Mouse (Mus musculus) MEL (cell line): ENCODE results near the gene Msi2.

Experiments used
- BHLHE40 ChIP-seq: IDR thresholded peaks from 2 replicates; pipeline ENCODE4 v1.6.1; 2012; ENCODE audit warnings: low read depth, mild to moderate bottlenecking, inconsistent platforms, low read length, improper control_type of control experiment, borderline replicate concordance
- CTCF ChIP-seq, 3 experiments: IDR thresholded peaks in 2 of 3; conservative IDR thresholded peaks in 1 of 3; 2 replicates each; pipeline ENCODE4 v1.5.1; 2011 to 2012; ENCODE audit warnings: low read length in 3 of 3, low read depth in 2 of 3, mild to moderate bottlenecking in 2 of 3, improper control_type of control experiment in 1 of 3, inconsistent platforms in 1 of 3, mixed read lengths in 1 of 3, moderate library complexity in 1 of 3; ENCODE audit not compliant: control insufficient read depth in 1 of 3, insufficient read depth in 1 of 3, poor library complexity in 1 of 3, severe bottlenecking in 1 of 3
- GABPA ChIP-seq: IDR thresholded peaks from 2 replicates; pipeline ENCODE4 v1.6.1; 2012; ENCODE audit warnings: low read depth, mild to moderate bottlenecking, inconsistent platforms, low read length, improper control_type of control experiment, moderate library complexity
- MAX ChIP-seq: IDR thresholded peaks from 2 replicates; pipeline ENCODE4 v1.6.1; 2011; ENCODE audit warnings: low read length, improper control_type of control experiment
- MXI1 ChIP-seq: IDR thresholded peaks from 2 replicates; pipeline ENCODE4 v1.6.1; 2011; ENCODE audit warnings: mild to moderate bottlenecking, low read depth, low read length, improper control_type of control experiment
- POLR2A ChIP-seq, 2 experiments: IDR thresholded peaks; 2 replicates each; pipeline ENCODE4 v1.6.1; 2011 to 2012; ENCODE audit warnings: low read length in 2 of 2, mild to moderate bottlenecking in 2 of 2, control low read depth in 1 of 2, improper control_type of control experiment in 1 of 2, low read depth in 1 of 2, moderate library complexity in 1 of 2; ENCODE audit not compliant: control insufficient read depth in 1 of 2, insufficient read depth in 1 of 2, poor library complexity in 1 of 2
- POLR2AphosphoS2 ChIP-seq: IDR thresholded peaks from 2 replicates; pipeline ENCODE4 v1.6.1; 2011; ENCODE audit warnings: low read length, improper control_type of control experiment
- POLR2AphosphoS5 ChIP-seq: IDR thresholded peaks from 2 replicates; pipeline ENCODE4 v1.6.1; 2012; ENCODE audit warnings: low read depth, borderline replicate concordance, mild to moderate bottlenecking, inconsistent platforms, low read length, moderate library complexity, mixed read lengths
- TCF12 ChIP-seq: IDR thresholded peaks from 2 replicates; pipeline ENCODE4 v1.6.1; 2014; ENCODE audit warnings: low read depth, mild to moderate bottlenecking, inconsistent platforms, low read length, improper control_type of control experiment, moderate library complexity
- ZC3H11A ChIP-seq: IDR thresholded peaks from 2 replicates; pipeline ENCODE4 v1.6.1; 2012; ENCODE audit warnings: low read depth, mild to moderate bottlenecking, inconsistent platforms, low read length, improper control_type of control experiment
- ZKSCAN1 ChIP-seq: IDR thresholded peaks from 2 replicates; pipeline ENCODE4 v1.6.1; 2012; ENCODE audit warnings: low read depth, mild to moderate bottlenecking, inconsistent platforms, low read length, improper control_type of control experiment, moderate library complexity

GRCm38 (mm10) chr11:88520951-88521730, 197.2 kb downstream of the Msi2 start:
- TF ChIP-seq MXI1 (no peak), POLR2AphosphoS2 (no peak), CTCF (IDR thresholded peaks at IDR 0.05 in 2 of 3, conservative IDR thresholded peaks at IDR 0.05 in 1 of 3; ENCODE audit: control insufficient read depth in 1 of 3, insufficient read depth in 1 of 3, low read depth in 2 of 3, low read length in 3 of 3, poor library complexity in 1 of 3, severe bottlenecking in 1 of 3) (no peak), TCF12 (no peak), POLR2AphosphoS5 (no peak), POLR2A (IDR thresholded peaks at IDR 0.05; ENCODE audit: control insufficient read depth in 1 of 2, insufficient read depth in 1 of 2, low read depth in 1 of 2, low read length in 2 of 2, poor library complexity in 1 of 2) (no peak), BHLHE40 (no peak), MAX (no peak), GABPA (no peak), ZKSCAN1 (no peak), ZC3H11A (no peak)
